Mouse (Mus musculus): ENCODE measurements around the gene Lamc1. TPM values are rescaled to one million over a fixed set of nuclear protein-coding genes. Genes with fewer than 3 reads are reported as not detected.

The Lamc1 gene
- total RNA-seq, 2 experiments from 2014 or later = 21.9 to 27.8 TPM

GRCm38 (mm10) chr1:153268806-153269309, 63.7 kb downstream of the Lamc1 start:
- no peak for DNase-seq (ENCODE audit: low spot score in 2 of 2)

GRCm38 (mm10) chr1:153268306-153268705, 64.3 kb downstream of the Lamc1 start:
- no peak for DNase-seq (ENCODE audit: low spot score in 2 of 2)

- no peak for DNase-seq (ENCODE audit: low spot score in 2 of 2)
Observed at GRCm38 (mm10) chr1:153267730-153268129, 64.9 kb downstream of the Lamc1 start.

- DNase-seq (ENCODE audit: low spot score in 2 of 2) = peak; percentile 19 to 51
Observed at GRCm38 (mm10) chr1:153266891-153267290, 65.7 kb downstream of the Lamc1 start.

- DNase-seq (ENCODE audit: low spot score in 2 of 2) = no peak
Observed at GRCm38 (mm10) chr1:153265579-153265978, 67.0 kb downstream of the Lamc1 start.

- no peak for DNase-seq (ENCODE audit: low spot score in 2 of 2)
Observed at GRCm38 (mm10) chr1:153265066-153265465, 67.5 kb downstream of the Lamc1 start.

- no peak for DNase-seq (ENCODE audit: low spot score in 2 of 2)
Observed at GRCm38 (mm10) chr1:153259752-153260300, 72.8 kb downstream of the Lamc1 start.

GRCm38 (mm10) chr1:153252540-153253210, 79.9 kb downstream of the Lamc1 start:
- no peak for DNase-seq (ENCODE audit: low spot score in 2 of 2)

- DNase-seq (ENCODE audit: low spot score in 2 of 2) = no peak
Observed at GRCm38 (mm10) chr1:153251590-153252206, 80.9 kb downstream of the Lamc1 start.

- DNase-seq (ENCODE audit: low spot score in 2 of 2) = no peak
Observed at GRCm38 (mm10) chr1:153241346-153241745, 91.2 kb downstream of the Lamc1 start.

GRCm38 (mm10) chr1:153235576-153235975, 97.0 kb downstream of the Lamc1 start:
- no peak for DNase-seq (ENCODE audit: low spot score in 2 of 2)

GRCm38 (mm10) chr1:153231681-153232080, 100.9 kb downstream of the Lamc1 start:
- no peak for DNase-seq (ENCODE audit: low spot score in 2 of 2)

GRCm38 (mm10) chr1:153227916-153228315, 104.7 kb downstream of the Lamc1 start:
- DNase-seq (ENCODE audit: low spot score in 2 of 2) = no peak

- DNase-seq (ENCODE audit: low spot score in 2 of 2) = no peak
Observed at GRCm38 (mm10) chr1:153227096-153227495, 105.5 kb downstream of the Lamc1 start.

GRCm38 (mm10) chr1:153225786-153226725, 106.5 kb downstream of the Lamc1 start:
- peak; percentile 39 to 68 for DNase-seq (ENCODE audit: low spot score in 2 of 2)

- DNase-seq (ENCODE audit: low spot score in 2 of 2) = peak in 1 of 2 experiments; percentile 25
Observed at GRCm38 (mm10) chr1:153224331-153224730, 108.3 kb downstream of the Lamc1 start.

GRCm38 (mm10) chr1:153219376-153219775, 113.2 kb downstream of the Lamc1 start:
- DNase-seq (ENCODE audit: low spot score in 2 of 2) = no peak

- DNase-seq (ENCODE audit: low spot score in 2 of 2) = no peak
Observed at GRCm38 (mm10) chr1:153216516-153216915, 116.1 kb downstream of the Lamc1 start.

GRCm38 (mm10) chr1:153215676-153216075, 116.9 kb downstream of the Lamc1 start:
- DNase-seq (ENCODE audit: low spot score in 2 of 2) = no peak

GRCm38 (mm10) chr1:153210992-153211391, 121.6 kb downstream of the Lamc1 start:
- DNase-seq (ENCODE audit: low spot score in 2 of 2) = no peak

GRCm38 (mm10) chr1:153210198-153210597, 122.4 kb downstream of the Lamc1 start:
- no peak for DNase-seq (ENCODE audit: low spot score in 2 of 2)

All from layer of hippocampus, adult 18-20 months (tissue).